Mouse (Mus musculus): ENCODE data around the gene Snd1. TPM values are rescaled to one million over a fixed set of nuclear protein-coding genes. Genes with fewer than 3 reads are reported as not detected.

The Snd1 gene
- polyA plus RNA-seq, 1 experiment from 2014 or later = 138 TPM

- H3K4me1 ChIP-seq = no peaks in the 10 kb centered on the region
- H3K27ac ChIP-seq = no peak overlapping the region
- H3K4me3 ChIP-seq = no peak overlapping the region
- WGBS = 92% methylated on average over 10 of the region's 10 CpGs
- DNase-seq (ENCODE audit: low spot score) = no peak
- no peaks in the 10 kb centered on the region for H3K9me3 ChIP-seq (replicated peaks)
- H3K27me3 ChIP-seq (ENCODE audit: low read depth, poor library complexity, severe bottlenecking) = no peaks in the 10 kb centered on the region
- H3K36me3 ChIP-seq = peaks cover 95% of the 10 kb centered on the region
Measured at GRCm38 (mm10) chr6:28527459-28527858, 52.5 kb downstream of the Snd1 start.

- H3K36me3 ChIP-seq = peaks cover 95% of the 10 kb centered on the region
- 94% methylated on average over 6 of the region's 6 CpGs for WGBS
Measured at GRCm38 (mm10) chr6:28528208-28528607, 53.3 kb downstream of the Snd1 start.

GRCm38 (mm10) chr6:28536464-28536863, 61.5 kb downstream of the Snd1 start:
- Histone ChIP-seq H3K36me3 (peaks cover 65% of the 10 kb centered on the region), H3K27ac (no peak overlapping the region), H3K4me1 (no peaks in the 10 kb centered on the region), H3K4me3 (no peak overlapping the region), H3K27me3 (ENCODE audit: low read depth, poor library complexity, severe bottlenecking) (no peaks in the 10 kb centered on the region), H3K9me3 (replicated peaks) (no peaks in the 10 kb centered on the region)
- WGBS = 89% methylated on average over 5 of the region's 5 CpGs
- no peak for DNase-seq (ENCODE audit: low spot score)

More at GRCm38 (mm10) chr6:28528208-28528607, 53.3 kb downstream of the Snd1 start:
- Histone ChIP-seq H3K9me3 (replicated peaks) (no peaks in the 10 kb centered on the region), H3K4me1 (no peaks in the 10 kb centered on the region), H3K27me3 (ENCODE audit: low read depth, poor library complexity, severe bottlenecking) (no peaks in the 10 kb centered on the region), H3K4me3 (no peak overlapping the region), H3K27ac (no peak overlapping the region)
- DNase-seq (ENCODE audit: low spot score) = no peak

GRCm38 (mm10) chr6:28537851-28538527, 63.0 kb downstream of the Snd1 start:
- no peaks in the 10 kb centered on the region for H3K27me3 ChIP-seq (ENCODE audit: low read depth, poor library complexity, severe bottlenecking)
- WGBS = 75% methylated on average over 10 of the region's 10 CpGs
- peaks cover 53% of the 10 kb centered on the region for H3K36me3 ChIP-seq
- no peaks in the 10 kb centered on the region for H3K9me3 ChIP-seq (replicated peaks)
- H3K27ac ChIP-seq = no peak overlapping the region
- DNase-seq (ENCODE audit: low spot score) = no peak
- no peak overlapping the region for H3K4me3 ChIP-seq
- H3K4me1 ChIP-seq = no peaks in the 10 kb centered on the region

- WGBS = 85% methylated on average over 6 of the region's 6 CpGs
- H3K4me3 ChIP-seq = no peak overlapping the region
- no peaks in the 10 kb centered on the region for H3K9me3 ChIP-seq (replicated peaks)
- H3K36me3 ChIP-seq = peaks cover 54% of the 10 kb centered on the region
- H3K4me1 ChIP-seq = no peaks in the 10 kb centered on the region
- no peaks in the 10 kb centered on the region for H3K27me3 ChIP-seq (ENCODE audit: low read depth, poor library complexity, severe bottlenecking)
- DNase-seq (ENCODE audit: low spot score) = no peak
- H3K27ac ChIP-seq = no peak overlapping the region
Measured at GRCm38 (mm10) chr6:28542298-28542701, 67.4 kb downstream of the Snd1 start.

- WGBS = 92% methylated on average over 2 of the region's 2 CpGs
- H3K27ac ChIP-seq = no peak overlapping the region
- peaks cover 58% of the 10 kb centered on the region for H3K36me3 ChIP-seq
Measured at GRCm38 (mm10) chr6:28546943-28547342, 72.0 kb downstream of the Snd1 start.

GRCm38 (mm10) chr6:28549374-28549773, 74.4 kb downstream of the Snd1 start:
- H3K27me3 ChIP-seq (ENCODE audit: low read depth, poor library complexity, severe bottlenecking) = no peaks in the 10 kb centered on the region
- no peak overlapping the region for H3K4me3 ChIP-seq
- WGBS = 89% methylated on average over 2 of the region's 2 CpGs
- H3K9me3 ChIP-seq (replicated peaks) = no peaks in the 10 kb centered on the region
- peaks cover 53% of the 10 kb centered on the region for H3K36me3 ChIP-seq
- no peak for DNase-seq (ENCODE audit: low spot score)
- H3K4me1 ChIP-seq = peaks cover 14% of the 10 kb centered on the region
- H3K27ac ChIP-seq = no peak overlapping the region

More at GRCm38 (mm10) chr6:28546943-28547342, 72.0 kb downstream of the Snd1 start:
- Histone ChIP-seq H3K4me3 (no peak overlapping the region), H3K27me3 (ENCODE audit: low read depth, poor library complexity, severe bottlenecking) (no peaks in the 10 kb centered on the region), H3K9me3 (replicated peaks) (no peaks in the 10 kb centered on the region), H3K4me1 (peaks cover 8% of the 10 kb centered on the region; the same call in 1 of the 2 replicates)
- DNase-seq (ENCODE audit: low spot score) = no peak

- Histone ChIP-seq H3K4me3 (no peak overlapping the region), H3K9me3 (replicated peaks) (no peaks in the 10 kb centered on the region), H3K27ac (no peak overlapping the region), H3K4me1 (peaks cover 14% of the 10 kb centered on the region), H3K36me3 (peaks cover 55% of the 10 kb centered on the region), H3K27me3 (ENCODE audit: low read depth, poor library complexity, severe bottlenecking) (no peaks in the 10 kb centered on the region)
- DNase-seq (ENCODE audit: low spot score) = no peak
- WGBS = 88% methylated on average over 7 of the region's 7 CpGs
Measured at GRCm38 (mm10) chr6:28550255-28551004, 75.5 kb downstream of the Snd1 start.

GRCm38 (mm10) chr6:28554470-28554869, 79.5 kb downstream of the Snd1 start:
- Histone ChIP-seq H3K27ac (no peak overlapping the region), H3K9me3 (replicated peaks) (no peaks in the 10 kb centered on the region), H3K4me3 (no peak overlapping the region), H3K4me1 (peaks cover 18% of the 10 kb centered on the region), H3K27me3 (ENCODE audit: low read depth, poor library complexity, severe bottlenecking) (no peaks in the 10 kb centered on the region), H3K36me3 (peaks cover 34% of the 10 kb centered on the region)
- no peak for DNase-seq (ENCODE audit: low spot score)
- WGBS = 93% methylated on average over 1 of the region's 1 CpGs

GRCm38 (mm10) chr6:28555002-28555401, 80.1 kb downstream of the Snd1 start:
- WGBS = 79% methylated on average over 6 of the region's 6 CpGs

GRCm38 (mm10) chr6:28555428-28555827, 80.5 kb downstream of the Snd1 start:
- no peak for DNase-seq (ENCODE audit: low spot score)
- Histone ChIP-seq H3K27ac (no peak overlapping the region), H3K36me3 (peaks cover 29% of the 10 kb centered on the region), H3K9me3 (replicated peaks) (no peaks in the 10 kb centered on the region), H3K27me3 (ENCODE audit: low read depth, poor library complexity, severe bottlenecking) (no peaks in the 10 kb centered on the region), H3K4me1 (peaks cover 15% of the 10 kb centered on the region), H3K4me3 (no peak overlapping the region)
- WGBS = 92% methylated on average over 7 of the region's 7 CpGs

More at GRCm38 (mm10) chr6:28555002-28555401, 80.1 kb downstream of the Snd1 start:
- no peak for DNase-seq (ENCODE audit: low spot score)
- Histone ChIP-seq H3K4me1 (peaks cover 18% of the 10 kb centered on the region), H3K4me3 (no peak overlapping the region), H3K36me3 (peaks cover 29% of the 10 kb centered on the region), H3K27ac (no peak overlapping the region), H3K27me3 (ENCODE audit: low read depth, poor library complexity, severe bottlenecking) (no peaks in the 10 kb centered on the region), H3K9me3 (replicated peaks) (no peaks in the 10 kb centered on the region)

- H3K27ac ChIP-seq = no peak overlapping the region
- no peaks in the 10 kb centered on the region for H3K9me3 ChIP-seq (replicated peaks)
- no peaks in the 10 kb centered on the region for H3K27me3 ChIP-seq (ENCODE audit: low read depth, poor library complexity, severe bottlenecking)
- peaks cover 5% of the 10 kb centered on the region for H3K4me1 ChIP-seq
- peaks cover 48% of the 10 kb centered on the region for H3K36me3 ChIP-seq
- DNase-seq (ENCODE audit: low spot score) = no peak
- H3K4me3 ChIP-seq = no peak overlapping the region
- WGBS = 82% methylated on average over 6 of the region's 6 CpGs
Measured at GRCm38 (mm10) chr6:28557728-28558127, 82.8 kb downstream of the Snd1 start.

GRCm38 (mm10) chr6:28559419-28559818, 84.5 kb downstream of the Snd1 start:
- H3K27me3 ChIP-seq (ENCODE audit: low read depth, poor library complexity, severe bottlenecking) = no peaks in the 10 kb centered on the region
- H3K4me3 ChIP-seq = no peak overlapping the region
- 96% methylated on average over 2 of the region's 2 CpGs for WGBS
- no peaks in the 10 kb centered on the region for H3K9me3 ChIP-seq (replicated peaks)
- H3K36me3 ChIP-seq = peaks cover 54% of the 10 kb centered on the region
- no peak for DNase-seq (ENCODE audit: low spot score)
- H3K27ac ChIP-seq = no peak overlapping the region
- peaks cover 4% of the 10 kb centered on the region for H3K4me1 ChIP-seq
